Mouse (Mus musculus): Measurements from ENCODE around the gene Myf6. TPM values are rescaled to one million over a fixed set of nuclear protein-coding genes. Genes with fewer than 3 reads are reported as not detected.

The Myf6 gene
- total RNA-seq (2015) (not detected in 2 replicates), total RNA-seq (2017) (not detected in 2 replicates)

DNA sequence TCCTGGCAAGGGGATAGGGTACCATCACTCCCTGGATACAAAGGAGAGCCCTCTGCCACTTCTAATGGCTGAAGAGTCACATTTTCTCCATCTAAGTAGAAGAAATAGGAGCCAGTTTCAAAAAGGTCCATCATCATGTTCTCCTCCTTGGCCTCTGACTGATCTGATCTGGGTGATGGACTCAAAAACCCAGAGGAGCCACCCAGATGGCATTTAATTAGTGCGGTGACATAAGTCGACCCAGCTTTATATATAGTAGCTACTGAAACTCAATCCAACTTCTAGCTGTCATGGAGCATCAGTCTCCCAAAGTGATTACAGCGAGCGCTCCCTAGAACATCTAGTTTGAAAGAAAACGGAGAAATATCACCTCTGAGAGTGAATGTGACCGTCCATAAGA lies at the start of gene Myf6:
Gene Myf6, minus strand, starts transcription at position 170 of the 400 bp plus-strand sequence.
- no peak for ATAC-seq (replicated peaks; ENCODE audit: poor library complexity)

GRCm38 (mm10) chr10:107543026-107543425 lies 48.5 kb upstream of the Myf6 start:
- ATAC-seq (replicated peaks; ENCODE audit: poor library complexity), result no peak

DNA sequence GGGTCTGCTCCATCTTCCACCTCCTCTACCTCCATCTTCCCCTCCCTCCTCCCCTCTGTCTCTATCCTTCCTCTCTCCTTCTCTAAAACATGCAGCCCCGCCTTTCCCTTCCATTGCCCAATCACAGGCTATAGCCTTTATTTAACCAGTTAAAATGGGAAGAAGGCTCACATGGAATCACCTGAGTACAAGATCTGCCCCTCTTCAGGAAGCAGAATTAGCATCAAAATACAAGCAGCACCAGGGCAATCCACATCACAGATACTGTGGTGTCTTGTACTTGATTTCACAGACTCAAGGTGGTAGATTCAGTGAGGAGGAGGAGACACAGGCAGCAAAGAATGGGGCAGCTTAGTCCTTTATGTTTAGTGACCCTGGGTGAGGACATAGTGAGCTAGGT lies 34.2 kb upstream of the Myf6 start:
- ATAC-seq (replicated peaks; ENCODE audit: poor library complexity), result no peak

DNA sequence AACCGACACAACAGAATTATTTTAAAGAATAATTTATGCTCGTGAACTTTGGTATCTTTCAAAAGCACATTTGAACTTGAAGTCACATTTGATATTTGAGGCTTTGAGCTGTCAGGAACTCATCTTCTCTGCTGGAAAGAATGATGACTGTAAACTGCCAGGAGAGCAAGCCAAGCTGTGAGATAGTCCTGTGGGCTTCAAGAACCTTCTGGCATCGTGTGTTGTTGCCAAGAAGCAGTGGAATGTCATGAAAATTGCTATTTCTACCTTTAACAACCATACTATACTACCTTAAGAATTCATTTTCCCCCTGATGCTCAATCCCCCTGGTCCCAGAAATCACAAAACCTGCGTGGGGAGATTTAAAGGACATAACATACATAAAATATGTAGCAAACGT lies 24.7 kb upstream of the Myf6 start:
- ATAC-seq (replicated peaks; ENCODE audit: poor library complexity), result no peak

GRCm38 (mm10) chr10:107516641-107517040 lies 22.1 kb upstream of the Myf6 start:
- no peak for ATAC-seq (replicated peaks; ENCODE audit: poor library complexity)

DNA sequence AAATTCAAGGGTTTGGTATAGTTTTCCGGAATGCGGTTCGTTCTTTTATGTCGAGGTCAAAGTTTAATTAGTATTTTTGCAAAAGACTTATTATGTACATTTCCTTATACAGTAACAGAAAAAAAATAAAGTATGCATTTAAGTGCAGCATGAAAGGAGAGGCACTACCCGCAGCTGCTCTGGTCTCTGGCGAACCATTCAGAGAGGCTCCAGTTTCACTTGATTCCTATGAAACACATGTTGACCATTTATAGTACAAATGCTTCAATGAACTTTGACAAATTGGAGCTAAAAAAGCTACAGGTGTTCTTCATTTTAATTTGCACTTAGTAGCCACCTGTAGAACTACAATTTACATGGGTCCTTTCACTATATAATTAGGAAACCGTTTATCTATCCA lies 20.2 kb upstream of the Myf6 start:
- ATAC-seq (replicated peaks; ENCODE audit: poor library complexity), result no peak

GRCm38 (mm10) chr10:107506397-107506796 lies 11.9 kb upstream of the Myf6 start:
- ATAC-seq (replicated peaks; ENCODE audit: poor library complexity), result no peak

DNA sequence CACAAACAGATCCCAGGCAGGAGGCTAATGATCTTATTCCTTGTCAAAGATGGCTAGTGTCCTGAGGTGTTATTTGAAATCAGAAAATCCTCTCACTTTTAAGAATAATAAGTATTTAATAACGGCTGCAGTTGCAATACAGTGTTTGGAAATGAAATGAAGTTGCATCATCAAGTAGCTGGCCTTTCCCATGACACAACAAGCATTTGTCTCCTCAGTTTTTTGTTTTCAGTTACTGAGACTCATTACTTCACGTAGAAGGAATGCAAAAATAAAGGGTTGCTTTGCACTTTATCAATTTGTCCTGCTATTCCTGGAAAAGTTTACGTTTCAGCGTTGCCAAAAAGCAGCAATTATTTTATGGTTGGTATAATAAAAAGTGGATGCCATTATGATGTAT lies 8.9 kb upstream of the Myf6 start:
- ATAC-seq (replicated peaks; ENCODE audit: poor library complexity), result no peak

DNA sequence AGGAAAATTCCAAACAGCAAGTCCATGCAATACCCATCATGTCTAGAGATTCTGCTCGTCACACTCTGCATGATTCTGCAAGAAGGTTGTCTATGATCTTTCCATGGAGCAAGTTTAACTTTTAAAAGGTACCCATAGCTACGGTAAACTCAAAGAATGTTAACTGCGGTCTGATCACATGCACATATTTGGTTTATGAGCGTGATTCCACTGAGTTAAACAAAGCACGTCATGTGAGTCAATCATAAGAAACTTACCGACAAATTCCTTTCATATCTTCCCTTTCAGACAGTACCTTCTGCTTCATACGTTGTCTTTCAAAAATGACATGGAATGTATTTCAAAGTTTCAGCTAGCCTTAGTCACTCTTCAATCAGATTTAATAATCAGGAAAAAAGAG lies 7.7 kb upstream of the Myf6 start:
- no peak for ATAC-seq (replicated peaks; ENCODE audit: poor library complexity)

DNA sequence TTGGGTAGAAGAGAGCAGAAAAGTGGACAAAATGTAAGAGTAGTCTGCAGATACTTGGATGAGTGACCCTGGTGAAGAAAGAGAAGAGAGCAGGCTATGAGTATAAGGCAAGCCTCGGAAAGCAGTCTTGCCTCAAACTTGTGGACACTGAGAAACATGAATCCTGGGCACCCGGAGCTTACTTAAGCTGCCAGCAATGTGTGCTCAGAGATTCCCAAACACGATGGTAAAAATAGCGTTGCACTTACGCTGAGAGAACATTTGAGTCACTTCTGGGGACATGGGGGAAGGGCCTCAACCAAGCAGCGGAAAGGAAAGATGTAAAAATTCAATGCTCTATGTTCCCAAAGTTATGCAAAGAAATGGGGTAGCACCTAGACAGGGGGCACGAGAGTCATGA lies 5.1 kb upstream of the Myf6 start:
- no peak for ATAC-seq (replicated peaks; ENCODE audit: poor library complexity)

DNA sequence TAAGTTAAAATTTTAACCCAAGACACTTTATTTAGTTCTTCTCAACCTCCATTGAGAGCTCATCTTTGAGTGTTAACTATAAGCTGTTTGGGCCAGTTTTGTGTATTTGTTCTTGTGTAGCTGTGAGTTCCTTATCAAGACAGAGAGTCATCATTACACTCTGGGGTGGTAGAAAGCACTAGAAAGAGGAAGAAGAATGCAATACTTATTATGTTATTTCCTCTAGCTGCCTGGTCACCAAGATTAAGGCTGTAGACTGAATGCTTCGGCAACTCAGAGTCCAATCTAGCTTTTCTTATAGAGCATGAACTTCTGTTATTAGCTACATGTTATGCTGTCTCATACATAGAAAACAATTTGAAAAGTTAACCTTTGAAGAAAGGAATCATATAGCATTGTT lies 1.9 kb upstream of the Myf6 start:
- ATAC-seq (replicated peaks; ENCODE audit: poor library complexity), result peak; percentile 42; the same call in 1 of the 2 replicates

- no peak for ATAC-seq (replicated peaks; ENCODE audit: poor library complexity)
Measured at GRCm38 (mm10) chr10:107493580-107494474, 710 bp downstream of the Myf6 start.

DNA sequence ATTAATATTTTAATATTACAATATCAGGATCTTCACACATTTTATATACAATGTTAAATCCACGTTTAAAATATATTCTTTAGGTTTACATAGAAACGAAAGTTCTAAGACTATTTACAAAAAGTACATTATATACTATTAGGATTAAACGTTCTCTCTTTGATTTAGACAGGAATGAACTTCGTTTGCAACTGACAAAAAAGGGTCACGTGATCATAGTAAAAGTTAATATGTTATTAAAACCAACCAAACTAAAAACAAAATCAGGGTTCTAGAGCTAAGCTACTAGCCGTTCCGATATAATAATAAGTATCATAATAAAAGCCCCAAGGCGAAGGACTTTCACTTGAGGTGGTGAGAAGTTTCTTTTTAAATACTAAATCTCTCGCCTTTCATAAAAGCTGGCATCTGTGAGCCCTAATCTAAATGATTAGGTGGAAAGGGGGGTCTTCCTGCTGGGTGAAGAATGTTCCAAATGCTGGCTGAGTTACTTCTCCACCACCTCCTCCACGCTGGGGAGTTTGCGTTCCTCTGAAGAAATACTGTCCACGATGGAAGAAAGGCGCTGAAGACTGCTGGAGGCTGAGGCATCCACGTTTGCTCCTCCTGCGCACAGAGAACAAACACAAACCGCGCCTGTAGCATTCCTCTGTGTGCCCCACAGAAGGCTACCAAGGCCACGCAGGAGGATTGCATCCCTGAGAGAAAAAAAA lies 1.5 kb downstream of the Myf6 start:
- 0 out of 2 replicates have a peak, but pooled peaks have one; percentile 20 for ATAC-seq (replicated peaks; ENCODE audit: poor library complexity)

GRCm38 (mm10) chr10:107488654-107489315 lies 5.8 kb downstream of the Myf6 start:
- peak; percentile 31; the same call in 1 of the 2 replicates for ATAC-seq (replicated peaks; ENCODE audit: poor library complexity)

DNA sequence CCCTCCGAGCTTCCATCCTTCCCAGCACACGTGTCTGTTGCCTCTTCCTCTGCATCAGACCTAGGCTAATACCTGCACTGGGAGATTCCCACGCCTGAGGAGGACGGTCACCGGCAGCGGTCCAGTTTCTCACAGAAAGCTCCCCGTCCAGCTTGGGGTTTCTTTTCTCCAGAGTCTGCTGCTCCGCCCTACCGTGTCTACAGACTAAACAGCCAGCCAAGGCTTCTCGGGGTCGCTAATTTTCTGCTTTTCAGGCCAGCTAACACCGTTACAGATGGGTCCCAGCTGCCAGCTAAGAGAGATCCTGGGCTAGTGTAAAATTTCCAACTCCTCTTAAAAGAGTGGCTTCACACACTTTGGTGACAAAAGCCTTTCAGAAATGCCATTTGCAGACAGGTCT lies 7.8 kb downstream of the Myf6 start:
- ATAC-seq (replicated peaks; ENCODE audit: poor library complexity), result no peak

DNA sequence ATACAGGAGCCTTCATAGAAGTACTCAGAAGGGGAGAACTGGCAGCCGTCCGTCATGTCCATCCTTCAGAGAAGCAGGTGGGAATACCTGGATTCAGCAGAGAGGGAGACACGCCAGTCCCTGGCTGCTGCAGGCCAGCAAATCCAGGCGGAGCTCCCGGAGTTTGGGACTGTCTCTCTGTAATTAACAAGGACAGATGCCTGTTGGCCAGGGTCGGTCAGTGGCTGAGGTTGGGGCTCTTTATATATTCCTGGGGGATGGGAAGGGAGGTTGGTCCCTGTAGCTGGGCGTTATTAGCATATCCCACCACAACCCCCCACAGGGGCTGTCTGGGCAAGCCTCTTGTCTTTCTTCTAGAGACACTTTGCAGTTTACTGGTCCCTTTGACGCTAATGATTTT lies 8.7 kb downstream of the Myf6 start, which contains the start of gene Myf5:
Gene Myf5, minus strand, starts transcription at position 265 of the 400 bp plus-strand sequence.
- no peak for ATAC-seq (replicated peaks; ENCODE audit: poor library complexity)

DNA sequence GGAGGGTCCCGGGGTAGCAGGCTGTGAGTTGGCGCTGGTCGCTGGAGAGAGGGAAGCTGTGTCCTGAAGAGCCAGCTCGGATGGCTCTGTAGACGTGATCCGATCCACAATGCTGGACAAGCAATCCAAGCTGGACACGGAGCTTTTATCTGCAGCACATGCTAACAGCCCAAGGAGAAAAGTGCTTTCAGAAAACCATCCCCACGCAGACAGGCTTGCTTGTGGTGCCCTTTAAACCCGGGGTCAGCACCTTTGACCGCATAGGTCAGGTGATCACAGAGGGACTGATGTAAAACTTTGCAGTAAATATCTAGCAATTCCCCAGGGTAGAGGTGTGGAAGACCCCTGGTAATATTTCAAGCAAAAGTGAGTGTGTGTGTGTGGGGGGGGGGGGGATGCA lies 10.5 kb downstream of the Myf6 start:
- no peak for ATAC-seq (replicated peaks; ENCODE audit: poor library complexity)

DNA sequence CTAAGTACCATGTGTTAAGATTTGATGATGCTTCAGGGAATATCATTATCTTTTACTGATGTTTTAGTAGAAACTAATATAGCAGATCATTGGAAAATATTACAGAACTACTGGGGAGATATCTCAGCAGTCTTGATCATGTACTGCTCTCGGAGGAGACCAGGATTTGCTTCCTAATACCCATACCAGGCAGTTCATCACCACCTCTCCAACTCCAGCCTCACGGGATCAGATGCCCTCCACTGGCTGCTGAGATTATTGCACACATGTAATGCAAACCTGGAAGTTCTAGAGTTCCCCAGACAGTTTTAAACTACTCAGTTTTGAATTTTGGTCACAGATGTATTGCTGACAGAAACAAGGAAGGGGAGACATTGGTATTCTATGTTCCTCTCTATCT lies 21.0 kb downstream of the Myf6 start:
- no peak for ATAC-seq (replicated peaks; ENCODE audit: poor library complexity)

DNA sequence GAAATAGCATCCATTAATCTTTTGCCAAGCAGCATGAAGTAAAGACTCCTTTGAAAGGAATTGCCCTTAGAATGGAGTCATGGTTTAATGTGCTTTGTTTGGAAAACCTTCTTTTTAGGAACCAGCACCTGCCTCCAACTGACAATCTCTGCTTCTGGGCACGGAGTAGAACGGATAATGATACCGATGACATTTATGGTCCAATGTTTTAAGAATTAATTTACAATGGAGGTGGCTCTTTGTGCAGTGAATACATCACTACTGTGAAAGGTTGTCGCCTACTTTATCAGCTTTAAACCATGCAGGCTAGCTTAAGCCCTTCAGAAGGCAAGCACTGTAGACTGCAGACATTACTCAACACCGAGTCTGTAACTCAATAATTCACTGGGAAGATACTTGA lies 22.8 kb downstream of the Myf6 start:
- ATAC-seq (replicated peaks; ENCODE audit: poor library complexity), result no peak

- ATAC-seq (replicated peaks; ENCODE audit: poor library complexity), result no peak
Measured at GRCm38 (mm10) chr10:107467819-107468218, 26.7 kb downstream of the Myf6 start.

Data from megakaryocyte progenitor cell, adult 5-6 weeks (primary cell).